Mouse (Mus musculus): ENCODE measurements at regions not wholly inside any gene's neighbourhood (a gene's known extent, or its start where the extent isn't known, plus 50 kb on each side); places are given as distances from the start of the nearest gene placed in this dataset.

DNA sequence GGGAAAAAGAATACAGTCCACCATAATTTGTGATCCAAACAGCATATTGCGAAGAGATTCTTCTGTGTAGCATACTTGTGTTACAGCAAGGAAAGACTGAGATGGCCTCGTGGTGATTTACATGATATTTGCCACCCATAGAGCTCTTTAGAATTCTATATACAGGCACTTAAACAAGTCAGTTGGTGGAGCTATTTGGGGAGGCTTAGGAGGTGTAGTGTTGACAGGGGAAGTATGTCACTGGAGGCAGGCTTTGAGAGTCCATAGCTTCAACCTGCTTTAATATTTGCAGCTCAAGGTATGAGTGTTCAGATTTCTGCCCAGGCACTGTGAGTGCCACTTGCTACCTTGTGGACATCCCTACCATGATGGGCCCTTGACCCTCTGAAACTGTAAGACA, 187.3 kb downstream of the Ostf1 start:
- Histone ChIP-seq H3K4me1 (replicated peaks; ENCODE audit: control insufficient read depth, insufficient read depth) (no peaks in the 10 kb centered on the region), H3K27me3 (ENCODE audit: control insufficient read depth, insufficient read depth, low read length) (no peaks in the 10 kb centered on the region), H3K9ac (ENCODE audit: low read length) (no peak overlapping the region), H3K4me3 (ENCODE audit: low read depth, low read length) (no peak overlapping the region), H3K4me2 (replicated peaks; ENCODE audit: low read depth) (no peak overlapping the region), H3K27ac (replicated peaks) (no peak overlapping the region), H3K9me3 (ENCODE audit: control insufficient read depth, low read length) (no peaks in the 10 kb centered on the region), H3K36me3 (ENCODE audit: control insufficient read depth, insufficient read depth, low read length) (no peaks in the 10 kb centered on the region)
- no peak for DNase-seq (ENCODE audit: low spot score)
- no peak for ATAC-seq (ENCODE audit: low FRiP score, low TSS enrichment)
- no peak for TF ChIP-seq EP300 (optimal IDR thresholded peaks at IDR 0.05)
- no peak for TF ChIP-seq CTCF (IDR thresholded peaks at IDR 0.05; ENCODE audit: low read depth)
- 65% methylated on average over 2 of the region's 2 CpGs for WGBS

DNA sequence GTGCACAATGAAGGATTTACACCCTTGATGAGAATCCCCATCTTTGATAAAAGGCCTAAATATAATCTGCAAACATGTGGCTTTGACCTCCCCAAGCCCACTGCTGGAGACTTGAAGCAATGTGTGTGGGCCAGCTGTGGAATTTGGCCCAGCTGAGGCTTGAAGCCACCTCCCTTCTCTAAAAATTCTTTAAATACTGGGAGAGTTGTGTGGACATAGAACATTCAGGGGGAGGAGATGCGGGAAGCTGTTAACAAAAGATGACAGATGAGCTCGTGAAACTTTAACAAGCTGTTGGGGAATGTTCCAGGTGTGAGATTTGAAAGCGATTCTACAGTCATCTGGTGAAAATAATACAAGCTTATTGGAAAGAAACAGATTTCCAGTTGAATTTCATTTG, 195.3 kb downstream of the Ostf1 start:
- DNase-seq (ENCODE audit: low spot score) (peak; percentile 14), ATAC-seq (ENCODE audit: low FRiP score, low TSS enrichment) (no peak)
- H3K9ac ChIP-seq (ENCODE audit: low read length), result no peak overlapping the region
- H3K27me3 ChIP-seq (ENCODE audit: control insufficient read depth, insufficient read depth, low read length), result no peaks in the 10 kb centered on the region
- no peaks in the 10 kb centered on the region for H3K36me3 ChIP-seq (ENCODE audit: control insufficient read depth, insufficient read depth, low read length)
- WGBS, result 11% methylated on average over 3 of the region's 3 CpGs
- H3K4me1 ChIP-seq (replicated peaks; ENCODE audit: control insufficient read depth, insufficient read depth), result no peaks in the 10 kb centered on the region
- no peak overlapping the region for H3K4me3 ChIP-seq (ENCODE audit: low read depth, low read length)
- no peak overlapping the region for H3K27ac ChIP-seq (replicated peaks)
- TF ChIP-seq CTCF (IDR thresholded peaks at IDR 0.05; ENCODE audit: low read depth), result no peak
- TF ChIP-seq EP300 (optimal IDR thresholded peaks at IDR 0.05), result no peak
- no peak overlapping the region for H3K4me2 ChIP-seq (replicated peaks; ENCODE audit: low read depth)
- no peaks in the 10 kb centered on the region for H3K9me3 ChIP-seq (ENCODE audit: control insufficient read depth, low read length)

DNA sequence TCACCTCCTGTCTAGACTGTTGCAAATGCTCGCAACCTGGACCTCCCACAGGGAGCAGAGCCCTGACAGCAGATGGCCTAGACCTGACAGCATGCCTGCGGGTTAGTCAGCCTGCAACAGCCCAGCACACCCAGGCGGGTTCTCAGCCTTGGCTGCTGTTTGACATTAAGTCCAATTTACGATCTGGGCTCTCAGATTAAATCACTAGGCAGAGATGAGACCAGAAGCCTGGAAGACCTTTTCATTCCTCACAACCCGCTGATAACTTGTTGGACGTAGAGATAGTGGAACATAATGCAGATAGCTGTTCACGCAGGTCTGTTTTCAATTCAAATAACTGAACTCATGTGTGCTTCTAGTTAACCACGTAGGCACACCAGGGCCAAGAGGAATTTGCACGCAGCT, 211.2 kb downstream of the Ostf1 start:
- 52% methylated on average over 9 of the region's 9 CpGs for WGBS
- peak; percentile 13 for DNase-seq (ENCODE audit: low spot score)
- Histone ChIP-seq H3K27me3 (ENCODE audit: control insufficient read depth, insufficient read depth, low read length) (no peaks in the 10 kb centered on the region), H3K4me3 (ENCODE audit: low read depth, low read length) (no peak overlapping the region), H3K27ac (replicated peaks) (no peak overlapping the region), H3K4me1 (replicated peaks; ENCODE audit: control insufficient read depth, insufficient read depth) (no peaks in the 10 kb centered on the region), H3K9me3 (ENCODE audit: control insufficient read depth, low read length) (no peaks in the 10 kb centered on the region), H3K9ac (ENCODE audit: low read length) (no peak overlapping the region), H3K4me2 (replicated peaks; ENCODE audit: low read depth) (no peak overlapping the region), H3K36me3 (ENCODE audit: control insufficient read depth, insufficient read depth, low read length) (no peaks in the 10 kb centered on the region)
- no peak for ATAC-seq (ENCODE audit: low FRiP score, low TSS enrichment)
- TF ChIP-seq EP300 (optimal IDR thresholded peaks at IDR 0.05) (no peak), CTCF (IDR thresholded peaks at IDR 0.05; ENCODE audit: low read depth) (no peak)

DNA sequence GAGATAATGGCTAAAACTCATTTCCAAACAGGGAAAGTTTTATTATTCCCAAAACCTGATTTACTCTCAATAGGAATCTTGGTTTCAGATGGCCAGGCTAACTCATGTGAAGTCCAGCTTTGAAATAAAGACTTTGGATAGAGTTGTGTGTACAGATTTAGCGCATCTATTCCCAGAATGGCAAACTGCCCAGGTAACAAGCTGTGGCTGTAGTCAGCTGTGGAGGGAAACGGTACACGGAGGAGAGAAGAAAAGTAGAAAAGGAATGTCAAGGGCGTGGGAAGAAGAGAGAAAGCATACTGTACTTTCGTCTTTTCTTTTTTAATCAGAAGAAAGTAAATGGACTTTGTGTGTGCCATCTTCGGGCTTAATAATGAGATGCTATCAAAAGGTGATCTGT, 213.1 kb downstream of the Ostf1 start:
- no peak overlapping the region for H3K4me3 ChIP-seq (ENCODE audit: low read depth, low read length)
- 65% methylated on average over 6 of the region's 6 CpGs for WGBS
- H3K27ac ChIP-seq (replicated peaks), result no peak overlapping the region
- H3K9ac ChIP-seq (ENCODE audit: low read length), result no peak overlapping the region
- no peaks in the 10 kb centered on the region for H3K4me1 ChIP-seq (replicated peaks; ENCODE audit: control insufficient read depth, insufficient read depth)
- H3K4me2 ChIP-seq (replicated peaks; ENCODE audit: low read depth), result no peak overlapping the region
- no peak for ATAC-seq (ENCODE audit: low FRiP score, low TSS enrichment)
- DNase-seq (ENCODE audit: low spot score), result no peak
- H3K9me3 ChIP-seq (ENCODE audit: control insufficient read depth, low read length), result no peaks in the 10 kb centered on the region
- no peaks in the 10 kb centered on the region for H3K27me3 ChIP-seq (ENCODE audit: control insufficient read depth, insufficient read depth, low read length)
- no peak for TF ChIP-seq CTCF (IDR thresholded peaks at IDR 0.05; ENCODE audit: low read depth)
- no peak for TF ChIP-seq EP300 (optimal IDR thresholded peaks at IDR 0.05)
- no peaks in the 10 kb centered on the region for H3K36me3 ChIP-seq (ENCODE audit: control insufficient read depth, insufficient read depth, low read length)

DNA sequence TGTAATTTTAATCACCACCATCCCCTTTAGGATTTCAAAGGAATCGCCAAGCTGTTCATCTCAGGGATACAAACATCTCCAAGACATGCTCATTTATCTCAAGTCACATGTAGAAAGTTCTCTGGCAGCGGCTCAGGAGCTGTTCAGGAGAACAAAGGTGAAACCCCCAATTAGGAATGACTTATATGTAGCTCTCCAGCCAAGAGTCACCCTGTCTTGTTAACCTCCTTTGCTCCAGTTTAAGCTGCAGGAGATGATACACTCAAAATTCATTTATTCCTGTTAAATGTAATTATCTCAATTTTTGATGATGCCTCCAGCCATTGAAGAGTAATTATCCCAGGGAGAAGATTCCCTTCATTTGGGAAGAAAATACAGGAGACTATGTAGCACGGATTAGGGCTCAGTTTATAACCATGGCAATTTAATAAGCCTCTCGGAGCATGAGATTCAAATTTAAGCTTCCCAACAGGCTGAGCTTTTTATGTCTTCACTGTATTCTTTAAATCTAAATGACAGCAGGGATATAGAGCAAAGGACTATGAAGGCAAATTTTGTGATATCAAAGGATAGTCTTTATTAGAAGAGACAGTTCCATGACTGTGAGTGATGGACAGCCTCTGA, 254.0 kb downstream of the Ostf1 start:
- H3K36me3 ChIP-seq (ENCODE audit: control insufficient read depth, insufficient read depth, low read length), result no peaks in the 10 kb centered on the region
- no peak for TF ChIP-seq CTCF (IDR thresholded peaks at IDR 0.05; ENCODE audit: low read depth)
- TF ChIP-seq EP300 (optimal IDR thresholded peaks at IDR 0.05), result no peak
- no peak overlapping the region for H3K4me2 ChIP-seq (replicated peaks; ENCODE audit: low read depth)
- H3K27me3 ChIP-seq (ENCODE audit: control insufficient read depth, insufficient read depth, low read length), result no peaks in the 10 kb centered on the region
- H3K4me1 ChIP-seq (replicated peaks; ENCODE audit: control insufficient read depth, insufficient read depth), result no peaks in the 10 kb centered on the region
- H3K9me3 ChIP-seq (ENCODE audit: control insufficient read depth, low read length), result no peaks in the 10 kb centered on the region
- H3K9ac ChIP-seq (ENCODE audit: low read length), result no peak overlapping the region
- ATAC-seq (ENCODE audit: low FRiP score, low TSS enrichment), result no peak
- H3K4me3 ChIP-seq (ENCODE audit: low read depth, low read length), result no peak overlapping the region
- H3K27ac ChIP-seq (replicated peaks), result no peak overlapping the region
- WGBS, result 69% methylated on average over 4 of the region's 4 CpGs
- no peak for DNase-seq (ENCODE audit: low spot score)

DNA sequence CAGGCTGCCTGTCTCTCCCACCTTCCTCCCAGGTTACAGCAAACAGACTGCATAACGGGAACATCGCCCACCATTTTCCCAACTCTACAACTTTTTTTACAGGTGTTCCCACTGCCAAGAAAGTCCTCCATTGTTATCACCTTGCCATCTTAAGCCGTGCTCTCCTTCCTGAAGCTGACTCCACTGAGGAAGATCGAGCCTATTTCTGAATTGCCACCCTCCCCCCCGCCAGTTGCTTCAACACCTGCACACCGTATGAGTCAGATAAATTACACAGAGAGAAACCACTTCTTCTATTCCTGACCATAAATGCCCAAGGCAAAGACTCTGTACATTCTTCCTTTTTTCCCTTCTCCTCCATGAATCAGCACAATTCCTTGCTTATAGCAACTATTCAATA, 263.0 kb downstream of the Ostf1 start:
- Histone ChIP-seq H3K27ac (replicated peaks) (no peak overlapping the region), H3K9ac (ENCODE audit: low read length) (no peak overlapping the region), H3K4me1 (replicated peaks; ENCODE audit: control insufficient read depth, insufficient read depth) (no peaks in the 10 kb centered on the region), H3K36me3 (ENCODE audit: control insufficient read depth, insufficient read depth, low read length) (no peaks in the 10 kb centered on the region), H3K9me3 (ENCODE audit: control insufficient read depth, low read length) (no peaks in the 10 kb centered on the region), H3K4me2 (replicated peaks; ENCODE audit: low read depth) (no peak overlapping the region), H3K27me3 (ENCODE audit: control insufficient read depth, insufficient read depth, low read length) (no peaks in the 10 kb centered on the region), H3K4me3 (ENCODE audit: low read depth, low read length) (no peak overlapping the region)
- 71% methylated on average over 6 of the region's 6 CpGs for WGBS
- DNase-seq (ENCODE audit: low spot score) (no peak), ATAC-seq (ENCODE audit: low FRiP score, low TSS enrichment) (no peak)
- TF ChIP-seq EP300 (optimal IDR thresholded peaks at IDR 0.05) (no peak), CTCF (IDR thresholded peaks at IDR 0.05; ENCODE audit: low read depth) (no peak)
